Mouse (Mus musculus) retina, embryonic 14.5 days (tissue): ENCODE results near the gene Tmem248.

ENCODE experiments used
- DNase-seq: peaks from one replicate; pipeline ENCODE4 v3.0.0-alpha.2; 2015; ENCODE audit warnings: low spot score

The Tmem248 gene

DNA sequence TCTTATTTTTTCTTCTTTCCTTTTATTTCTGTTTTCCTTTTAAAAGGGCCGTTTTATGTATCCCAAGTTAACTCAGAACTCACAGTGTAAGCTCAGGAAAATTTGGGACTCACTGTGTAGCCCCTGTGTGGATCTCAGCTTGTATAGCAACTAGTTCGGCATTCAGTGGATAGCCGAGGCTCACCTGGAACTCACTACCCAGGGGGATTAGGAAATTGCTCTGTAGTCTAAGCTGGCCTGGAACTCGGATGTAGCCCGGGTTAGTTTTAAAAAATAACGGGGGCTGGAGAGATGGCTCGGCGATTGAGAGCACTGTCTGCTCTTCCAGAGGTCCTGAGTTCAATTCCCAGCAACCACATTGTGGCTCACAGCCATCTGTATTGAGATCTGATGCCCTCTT, 40.4 kb downstream of the Tmem248 start:
- DNase-seq: no peak

DNA sequence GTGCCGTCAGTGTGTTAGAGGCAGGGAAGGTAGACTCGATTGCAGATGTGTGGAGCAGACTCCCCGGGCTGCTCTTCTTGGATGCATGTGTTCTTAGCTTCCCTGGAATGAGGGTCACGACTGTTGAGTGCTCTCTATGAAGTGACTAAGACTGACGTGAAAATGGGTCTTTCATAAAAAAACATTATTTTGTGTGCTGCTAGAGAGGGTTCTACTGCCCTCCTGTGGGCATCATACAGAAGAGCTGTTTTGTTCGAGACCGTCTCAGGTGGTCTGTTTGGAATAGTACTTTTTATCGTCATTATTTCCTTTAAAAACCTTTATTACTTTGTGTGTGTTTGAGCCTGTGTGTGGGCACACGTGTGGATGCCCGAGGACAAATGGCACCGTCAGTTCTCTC, 46.6 kb downstream of the Tmem248 start:
- DNase-seq: peak; percentile 22

DNA sequence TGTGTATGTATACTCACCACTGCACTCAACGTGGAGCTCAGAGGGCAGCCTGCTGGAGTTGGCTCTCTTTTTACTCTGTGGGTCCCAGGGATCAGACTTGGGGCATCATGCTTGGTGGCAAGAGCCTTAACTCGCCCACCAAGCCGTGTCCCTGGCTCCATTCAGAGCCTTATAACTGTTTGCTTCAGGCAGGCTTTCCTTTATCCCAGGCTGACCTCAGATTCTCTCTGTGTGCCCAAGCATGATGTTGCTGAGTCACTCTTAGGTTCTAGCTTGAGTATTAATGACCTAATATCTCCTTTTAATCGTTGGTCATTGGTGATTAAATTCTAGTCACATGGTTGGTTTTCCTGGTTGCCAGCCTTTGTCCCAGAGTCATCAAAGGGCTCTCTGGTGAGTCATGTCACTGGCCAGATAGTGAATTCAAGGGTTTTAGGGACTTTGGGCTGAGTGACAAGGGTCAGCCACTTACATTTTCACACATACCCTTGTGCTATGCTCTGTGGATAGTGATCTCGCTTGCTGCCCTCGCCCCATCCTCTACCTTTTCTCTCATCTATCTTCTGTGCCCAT, 47.6 kb downstream of the Tmem248 start:
- no peak for DNase-seq

DNA sequence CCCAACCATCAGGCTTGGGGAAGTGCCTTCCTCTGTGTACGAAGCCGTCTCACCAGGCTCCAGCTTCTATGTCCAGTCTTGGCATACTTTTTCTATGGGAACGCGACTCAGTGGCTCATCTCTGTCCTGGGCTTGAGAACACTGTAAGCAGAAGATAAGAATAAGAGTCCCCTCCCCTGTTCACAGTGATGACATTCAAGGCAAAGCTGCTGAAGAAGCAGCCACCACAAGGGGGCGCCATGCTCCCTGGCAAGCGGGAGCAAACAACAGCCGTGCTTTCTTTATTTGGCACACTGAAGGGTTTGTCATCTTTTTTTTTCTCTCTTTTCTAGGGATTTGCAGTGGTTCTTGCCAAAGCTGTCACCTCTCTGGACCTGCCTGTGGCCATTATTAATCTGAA, 49.8 kb downstream of the Tmem248 start:
- DNase-seq: peak; percentile 22

DNA sequence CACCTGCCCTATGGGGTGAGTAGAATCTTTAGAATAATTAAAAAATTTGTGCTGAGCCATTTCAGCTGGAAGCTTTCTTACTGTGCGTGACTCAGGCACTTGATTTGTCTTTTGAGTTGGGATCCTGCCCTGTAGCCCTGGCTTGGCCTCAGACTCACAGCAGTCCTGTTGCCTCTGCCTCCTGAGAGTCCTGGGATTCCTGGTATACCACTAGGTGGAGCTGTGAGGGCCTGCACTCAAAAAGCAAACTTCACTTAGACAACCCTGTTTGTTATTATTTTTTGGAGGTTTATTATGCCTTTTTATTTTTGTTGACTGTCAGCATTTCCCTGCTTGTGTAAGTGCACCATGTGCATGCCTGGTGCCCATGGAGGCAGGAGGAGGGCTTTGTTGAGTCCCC, 50.4 kb downstream of the Tmem248 start:
- peak; percentile 49 for DNase-seq

DNA sequence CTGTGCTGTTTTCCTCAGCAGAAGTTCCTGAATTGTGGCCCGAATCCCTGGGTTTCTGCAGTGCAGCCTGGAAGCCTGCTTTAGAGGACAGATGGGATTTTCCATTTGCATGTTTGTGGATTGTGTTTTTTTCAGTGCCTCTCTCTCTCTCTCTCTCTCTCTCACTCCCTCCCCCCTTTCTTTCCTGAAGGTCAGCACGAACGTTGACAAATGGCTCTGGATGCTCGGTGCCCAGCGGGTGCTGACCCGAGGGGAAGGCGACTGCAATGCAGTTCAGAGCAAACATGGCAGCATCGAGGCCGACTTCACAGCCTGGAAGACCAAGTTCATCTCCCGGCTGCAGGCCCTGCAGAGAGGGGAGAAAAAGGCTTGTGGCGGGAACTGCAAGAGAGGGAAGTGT, 52.1 kb downstream of the Tmem248 start:
- DNase-seq: no peak

DNA sequence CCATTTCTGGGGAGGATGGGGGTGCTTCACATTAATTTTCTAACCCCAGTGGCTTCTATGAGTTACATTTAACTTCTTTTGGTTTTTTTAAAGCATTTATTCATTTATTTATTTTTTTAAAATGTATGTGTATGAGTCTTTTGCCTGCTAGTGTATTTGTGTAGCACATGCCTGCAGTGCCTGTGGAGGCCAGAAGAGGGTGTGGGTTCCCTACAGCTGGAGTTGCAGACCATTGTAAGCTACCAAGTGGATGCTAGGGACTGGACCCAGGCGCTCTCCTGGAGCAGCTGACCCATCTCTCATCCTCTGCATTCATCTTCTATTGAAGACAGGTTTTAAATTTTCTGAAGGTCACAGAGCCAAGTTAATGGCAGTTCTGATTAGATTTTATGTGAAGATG, 55.5 kb downstream of the Tmem248 start:
- DNase-seq: peak; percentile 20

DNA sequence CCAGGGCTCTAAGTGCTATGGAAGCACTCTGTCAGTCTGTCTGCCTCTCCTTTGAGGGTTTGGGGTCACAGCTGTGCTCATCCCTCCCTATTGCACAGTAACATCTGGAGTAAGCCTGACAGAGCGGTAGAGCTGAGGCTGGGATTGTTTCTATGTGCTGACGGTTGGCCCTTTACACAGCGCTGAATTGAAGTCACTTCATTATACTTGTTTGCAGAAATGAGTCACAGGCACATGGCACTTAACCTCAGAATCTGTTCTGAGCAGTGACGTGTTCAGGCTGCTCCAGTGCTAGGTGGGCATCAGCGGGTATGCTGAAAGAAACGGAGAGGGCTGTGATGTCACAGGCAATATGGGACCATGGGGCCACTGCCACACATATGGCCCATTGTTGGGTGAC, 56.2 kb downstream of the Tmem248 start:
- DNase-seq: no peak

DNA sequence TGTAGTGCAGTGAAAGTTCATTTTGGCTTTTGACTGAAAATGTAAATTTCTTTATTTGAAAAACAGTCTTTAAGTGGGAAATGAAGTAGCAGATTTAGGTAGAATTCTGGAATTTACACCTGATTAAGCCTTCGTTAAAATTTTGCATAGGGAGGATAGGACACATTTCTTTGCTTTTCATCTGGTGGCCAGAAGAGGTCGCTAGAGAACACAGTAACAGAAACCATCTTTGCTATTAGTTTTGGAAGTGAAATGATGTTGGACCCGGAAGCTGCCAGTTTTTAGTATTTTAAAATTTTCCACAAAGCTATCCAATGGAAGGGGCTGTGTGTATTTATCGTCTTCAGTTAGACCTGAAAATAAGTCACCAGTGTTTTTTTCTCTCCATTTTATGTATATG, 58.6 kb downstream of the Tmem248 start:
- peak; percentile 79 for DNase-seq

DNA sequence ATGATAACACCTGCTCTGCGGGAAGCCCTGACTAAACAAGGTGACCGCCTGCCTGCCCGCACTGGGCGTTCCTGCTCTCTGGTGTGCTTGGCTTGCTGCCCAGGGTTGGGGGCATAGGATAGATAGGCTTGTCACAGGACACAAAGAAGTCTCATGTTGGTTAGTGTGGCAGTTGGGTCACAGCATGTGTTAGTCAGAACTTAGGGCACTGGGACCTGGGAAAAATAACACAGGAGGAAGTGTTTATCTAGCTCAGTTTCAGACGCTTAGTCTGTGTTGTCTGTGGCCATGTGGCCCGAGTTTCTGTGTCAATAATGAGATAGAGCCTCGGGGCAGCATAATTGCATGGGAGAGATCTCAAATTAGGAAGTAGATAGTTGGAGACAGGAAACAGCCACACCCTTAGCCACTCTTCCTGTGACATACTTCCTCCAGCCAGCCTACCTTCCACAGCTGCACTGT, 61.2 kb downstream of the Tmem248 start:
- no peak for DNase-seq

DNA sequence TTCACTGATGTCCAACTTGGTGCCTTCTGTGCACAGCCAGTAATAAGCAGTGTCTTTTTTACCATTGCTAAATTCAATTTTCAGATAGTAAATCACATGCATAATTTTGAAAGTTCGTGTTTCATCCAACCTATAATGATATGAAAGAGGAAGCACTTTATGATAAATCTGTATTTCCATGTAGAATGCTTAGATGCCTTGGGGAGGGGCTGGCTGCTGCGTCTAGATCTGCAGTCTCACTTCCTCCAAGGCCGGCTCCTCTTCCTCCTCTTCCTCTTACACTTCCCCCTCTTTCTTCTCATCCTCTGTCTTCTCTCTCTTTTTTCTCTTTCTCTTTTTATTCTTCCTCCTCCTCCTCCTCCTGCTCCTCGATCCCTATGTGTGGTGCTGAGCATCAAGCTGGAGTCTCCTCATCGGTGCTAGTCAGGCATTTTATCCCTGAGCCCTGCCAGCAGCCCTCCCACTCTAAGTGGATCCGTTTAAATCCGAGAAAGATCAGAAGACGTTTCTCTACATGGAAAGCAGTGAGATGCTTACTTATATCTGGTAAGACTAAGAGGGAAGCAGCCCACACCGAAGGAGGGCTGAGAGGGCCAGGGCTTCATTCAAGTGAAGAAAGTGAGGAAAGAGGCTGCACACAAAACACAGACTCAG, 66.3 kb downstream of the Tmem248 start:
- DNase-seq: no peak

DNA sequence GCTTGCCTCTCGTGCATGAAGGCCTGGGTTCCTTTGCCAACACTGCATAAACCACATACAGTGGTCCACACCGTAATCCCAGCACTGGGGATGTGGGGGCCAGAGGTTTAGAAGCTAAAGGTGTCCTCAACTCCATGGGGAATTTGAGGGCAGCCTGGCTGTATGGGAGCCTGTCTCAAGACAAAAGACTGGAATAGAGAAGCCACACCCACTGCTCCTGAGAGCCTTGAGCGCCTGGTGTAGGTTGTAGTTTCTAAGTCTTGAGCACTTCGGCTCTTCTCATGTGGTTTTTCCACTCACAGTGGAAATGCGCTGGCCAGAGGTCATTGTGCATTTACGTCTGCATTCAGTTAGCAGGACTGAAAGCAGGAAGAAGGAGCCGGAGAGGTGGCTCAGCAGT, 71.2 kb downstream of the Tmem248 start:
- DNase-seq: no peak

DNA sequence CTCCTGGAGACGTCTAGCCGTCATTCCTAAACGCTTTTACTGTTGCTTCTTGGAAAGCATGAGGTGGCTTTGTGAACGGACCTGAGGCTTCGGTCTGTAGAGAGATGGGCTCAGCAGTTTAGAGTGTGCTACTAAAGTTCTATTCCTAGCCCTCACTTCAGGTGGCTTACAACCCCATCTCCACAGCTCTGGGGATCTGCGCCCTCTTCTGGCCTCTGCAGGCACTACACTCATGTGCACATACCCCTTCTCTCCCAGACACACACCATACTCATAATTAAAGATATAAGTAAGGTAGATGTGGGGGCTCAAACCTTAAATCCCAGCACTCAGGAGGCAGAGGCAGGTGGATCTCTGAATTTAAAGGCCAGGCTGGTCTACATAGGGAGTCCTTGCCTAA, 73.4 kb downstream of the Tmem248 start:
- DNase-seq: no peak

DNA sequence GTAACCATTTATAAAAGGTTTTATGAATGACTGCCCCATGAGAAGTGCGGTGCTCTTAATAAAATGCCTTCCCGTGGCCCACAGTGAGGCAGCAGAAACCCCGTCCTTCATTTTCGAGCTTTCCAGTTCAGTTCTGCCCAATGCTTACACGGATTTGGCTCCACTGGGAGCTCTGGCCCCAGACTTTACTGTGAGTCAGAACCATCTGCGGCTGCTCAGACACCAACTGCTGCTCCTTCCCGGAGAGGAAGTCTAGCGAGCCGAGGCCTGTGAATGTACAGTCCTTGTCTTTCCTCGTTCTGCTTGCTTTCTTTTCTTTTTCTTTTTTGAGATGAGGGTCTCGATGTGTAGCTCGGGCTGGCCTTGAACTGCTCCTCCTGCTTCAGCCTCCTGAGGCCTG, 73.9 kb downstream of the Tmem248 start:
- DNase-seq: no peak

DNA sequence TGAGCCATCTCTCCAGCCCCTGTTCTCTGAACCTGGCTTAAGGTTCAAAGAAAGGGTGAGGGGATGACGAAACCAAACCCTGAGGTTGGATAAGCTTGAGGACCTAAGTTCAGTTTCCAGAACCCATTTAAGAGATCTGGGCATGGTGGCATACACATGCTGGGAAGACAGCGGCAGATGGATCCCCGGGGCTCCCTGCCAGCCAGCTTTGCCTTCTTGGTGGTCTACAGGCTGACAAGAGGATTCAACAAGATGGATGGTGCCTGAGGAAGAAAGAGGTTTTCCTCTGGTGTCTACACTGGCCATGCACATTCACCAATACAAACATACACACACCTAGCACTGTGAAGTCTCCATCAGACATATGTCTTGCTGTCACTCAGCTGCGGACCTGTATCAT, 76.1 kb downstream of the Tmem248 start:
- no peak for DNase-seq
